Mouse (Mus musculus): ENCODE measurements around the gene Naa80. TPM values are rescaled to one million over a fixed set of nuclear protein-coding genes. Genes with fewer than 3 reads are reported as not detected.

Naa80 gene
- polyA plus RNA-seq, 1 experiment = 21.1 TPM

- H3K4me3 ChIP-seq (ENCODE audit: insufficient read depth, low read length) = peak within 1 kb of the TSS; percentile 69
- TF ChIP-seq CTCF (IDR thresholded peaks at IDR 0.05; ENCODE audit: low read depth, low read length) (0 out of 2 replicates have a peak, but pooled peaks have one; percentile 8), POLR2A (IDR thresholded peaks at IDR 0.05; ENCODE audit: borderline replicate concordance, low read depth, low read length) (0 out of 2 replicates have a peak, but pooled peaks have one; percentile 75)
- H3K4me1 ChIP-seq (ENCODE audit: control insufficient read depth, insufficient read depth, low read length) = peaks cover 17% of the 10 kb centered on the region
- peak within 1 kb of the TSS; percentile 84 for H3K27ac ChIP-seq (ENCODE audit: insufficient read depth, low read depth, low read length)
Measured at GRCm38 (mm10) chr9:107580501-107581317, 2.0 kb downstream of the Naa80 start, which contains the start of gene Hyal3. Gene Hyal3, plus strand, starts transcription at chr9:107580818.

- TF ChIP-seq CTCF (IDR thresholded peaks at IDR 0.05; ENCODE audit: low read depth, low read length) (no peak), POLR2A (IDR thresholded peaks at IDR 0.05; ENCODE audit: borderline replicate concordance, low read depth, low read length) (no peak)
- H3K4me3 ChIP-seq (ENCODE audit: insufficient read depth, low read length) = peak overlapping the region; percentile 69
- peaks cover 19% of the 10 kb centered on the region for H3K4me1 ChIP-seq (ENCODE audit: control insufficient read depth, insufficient read depth, low read length)
- peak overlapping the region; percentile 84; the same call in 1 of the 2 replicates for H3K27ac ChIP-seq (ENCODE audit: insufficient read depth, low read depth, low read length)
Measured at GRCm38 (mm10) chr9:107581584-107581983, 2.9 kb downstream of the Naa80 start.

- no peak for TF ChIP-seq CTCF (IDR thresholded peaks at IDR 0.05; ENCODE audit: low read depth, low read length)
- Histone ChIP-seq H3K27ac (ENCODE audit: insufficient read depth, low read depth, low read length) (no peak overlapping the region), H3K4me1 (ENCODE audit: control insufficient read depth, insufficient read depth, low read length) (peaks cover 21% of the 10 kb centered on the region), H3K4me3 (ENCODE audit: insufficient read depth, low read length) (no peak overlapping the region)
Measured at GRCm38 (mm10) chr9:107582509-107583062, 3.9 kb downstream of the Naa80 start.

- no peak for TF ChIP-seq POLR2A (IDR thresholded peaks at IDR 0.05; ENCODE audit: borderline replicate concordance, low read depth, low read length)
- no peak for TF ChIP-seq CTCF (IDR thresholded peaks at IDR 0.05; ENCODE audit: low read depth, low read length)
- Histone ChIP-seq H3K4me3 (ENCODE audit: insufficient read depth, low read length) (no peak overlapping the region), H3K27ac (ENCODE audit: insufficient read depth, low read depth, low read length) (no peak overlapping the region), H3K4me1 (ENCODE audit: control insufficient read depth, insufficient read depth, low read length) (peaks cover 21% of the 10 kb centered on the region)
Measured at GRCm38 (mm10) chr9:107583174-107583573, 4.5 kb downstream of the Naa80 start.

- Histone ChIP-seq H3K27ac (ENCODE audit: insufficient read depth, low read depth, low read length) (no peak overlapping the region), H3K4me3 (ENCODE audit: insufficient read depth, low read length) (peak overlapping the region; percentile 55; the same call in 1 of the 2 replicates), H3K4me1 (ENCODE audit: control insufficient read depth, insufficient read depth, low read length) (peaks cover 17% of the 10 kb centered on the region)
- no peak for TF ChIP-seq POLR2A (IDR thresholded peaks at IDR 0.05; ENCODE audit: borderline replicate concordance, low read depth, low read length)
Measured at GRCm38 (mm10) chr9:107586504-107586903, 7.8 kb downstream of the Naa80 start.

GRCm38 (mm10) chr9:107586974-107587832 lies 8.5 kb downstream of the Naa80 start, which contains the start of gene Ifrd2:
Gene Ifrd2, plus strand, starts transcription at chr9:107587642.
- peak within 1 kb of the TSS; percentile 54 for H3K27ac ChIP-seq (ENCODE audit: insufficient read depth, low read depth, low read length)
- peaks cover 14% of the 10 kb centered on the region for H3K4me1 ChIP-seq (ENCODE audit: control insufficient read depth, insufficient read depth, low read length)
- H3K4me3 ChIP-seq (ENCODE audit: insufficient read depth, low read length) = peak within 1 kb of the TSS; percentile 79
- TF ChIP-seq CTCF (IDR thresholded peaks at IDR 0.05; ENCODE audit: low read depth, low read length) (no peak), POLR2A (IDR thresholded peaks at IDR 0.05; ENCODE audit: borderline replicate concordance, low read depth, low read length) (no peak)

- Histone ChIP-seq H3K4me3 (ENCODE audit: insufficient read depth, low read length) (peak overlapping the region; percentile 79), H3K27ac (ENCODE audit: insufficient read depth, low read depth, low read length) (peak overlapping the region; percentile 54), H3K4me1 (ENCODE audit: control insufficient read depth, insufficient read depth, low read length) (peaks cover 14% of the 10 kb centered on the region)
- no peak for TF ChIP-seq CTCF (IDR thresholded peaks at IDR 0.05; ENCODE audit: low read depth, low read length)
- TF ChIP-seq POLR2A (IDR thresholded peaks at IDR 0.05; ENCODE audit: borderline replicate concordance, low read depth, low read length) = no peak
Measured at GRCm38 (mm10) chr9:107587833-107588639, 9.3 kb downstream of the Naa80 start.

GRCm38 (mm10) chr9:107590058-107590772 lies 11.5 kb downstream of the Naa80 start:
- Histone ChIP-seq H3K4me3 (ENCODE audit: insufficient read depth, low read length) (no peak overlapping the region), H3K4me1 (ENCODE audit: control insufficient read depth, insufficient read depth, low read length) (peaks cover 14% of the 10 kb centered on the region), H3K27ac (ENCODE audit: insufficient read depth, low read depth, low read length) (no peak overlapping the region)
- no peak for TF ChIP-seq POLR2A (IDR thresholded peaks at IDR 0.05; ENCODE audit: borderline replicate concordance, low read depth, low read length)

- TF ChIP-seq CTCF (IDR thresholded peaks at IDR 0.05; ENCODE audit: low read depth, low read length) = no peak
- no peak for TF ChIP-seq POLR2A (IDR thresholded peaks at IDR 0.05; ENCODE audit: borderline replicate concordance, low read depth, low read length)
- Histone ChIP-seq H3K4me3 (ENCODE audit: insufficient read depth, low read length) (no peak overlapping the region), H3K27ac (ENCODE audit: insufficient read depth, low read depth, low read length) (no peak overlapping the region), H3K4me1 (ENCODE audit: control insufficient read depth, insufficient read depth, low read length) (peaks cover 14% of the 10 kb centered on the region)
Measured at GRCm38 (mm10) chr9:107590773-107591060, 12.0 kb downstream of the Naa80 start.

Measured in bone marrow macrophage, adult 2 months (primary cell).